Mouse (Mus musculus): ENCODE results near the gene Pnldc1. TPM values are rescaled to one million over a fixed set of nuclear protein-coding genes. Genes with fewer than 3 reads are reported as not detected.

The Pnldc1 gene
- polyA plus RNA-seq, 1 experiment from 2014 or later, result 3.8 TPM

DNA sequence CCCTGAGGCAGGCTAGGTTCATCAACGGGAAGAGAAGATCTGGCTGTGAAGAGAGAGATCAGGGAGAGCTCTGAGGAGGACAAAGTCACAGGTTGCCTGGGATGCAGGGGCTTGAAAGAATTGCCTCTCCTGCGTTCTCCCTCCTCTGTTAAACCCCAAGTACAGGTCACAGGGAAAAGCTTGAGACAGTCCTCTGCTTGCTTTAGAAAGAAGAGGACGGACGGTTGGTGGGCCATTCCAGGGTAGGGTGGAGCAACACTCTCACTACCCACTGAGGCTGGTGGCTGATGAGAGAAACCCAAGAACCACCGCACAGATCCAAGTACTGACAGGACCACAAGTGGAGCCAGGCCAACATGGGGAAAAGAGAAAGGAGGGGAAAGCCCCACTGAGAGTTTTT is 34.3 kb downstream of the Pnldc1 start, which contains the start of gene Mrgprh:
Gene Mrgprh, plus strand, starts transcription at position 301 of the 400 bp plus-strand sequence.
- ATAC-seq (ENCODE audit: insufficient number of reproducible peaks, low FRiP score, low TSS enrichment, low read depth), result no peak
- 64% methylated on average over 5 of the region's 5 CpGs for WGBS

GRCm38 (mm10) chr17:12872275-12873028 is 37.6 kb downstream of the Pnldc1 start:
- no peak for ATAC-seq (ENCODE audit: insufficient number of reproducible peaks, low FRiP score, low TSS enrichment, low read depth)
- no peak overlapping the region for H3K4me3 ChIP-seq (replicated peaks)
- no peaks in the 10 kb centered on the region for H3K36me3 ChIP-seq
- no peaks in the 10 kb centered on the region for H3K9me3 ChIP-seq (replicated peaks)
- no peak overlapping the region for H3K9ac ChIP-seq
- H3K27ac ChIP-seq (replicated peaks), result no peak overlapping the region
- H3K4me2 ChIP-seq (replicated peaks), result no peak overlapping the region; the same call in 1 of the 2 replicates
- H3K27me3 ChIP-seq, result no peaks in the 10 kb centered on the region; the same call in 1 of the 2 replicates
- H3K4me1 ChIP-seq, result peaks cover 32% of the 10 kb centered on the region
- WGBS, result 44% methylated on average over 16 of the region's 16 CpGs

More for the DNA sequence above, 34.3 kb downstream of the Pnldc1 start, which contains the start of gene Mrgprh:
- Histone ChIP-seq H3K27ac (replicated peaks) (no peak within 1 kb of the TSS), H3K9ac (no peak within 1 kb of the TSS), H3K4me2 (replicated peaks) (no peak within 1 kb of the TSS), H3K4me3 (replicated peaks) (no peak within 1 kb of the TSS), H3K4me1 (peaks cover 23% of the 10 kb centered on the region), H3K36me3 (no peaks in the 10 kb centered on the region), H3K9me3 (replicated peaks) (no peaks in the 10 kb centered on the region), H3K27me3 (no peaks in the 10 kb centered on the region; the same call in 1 of the 2 replicates)

DNA sequence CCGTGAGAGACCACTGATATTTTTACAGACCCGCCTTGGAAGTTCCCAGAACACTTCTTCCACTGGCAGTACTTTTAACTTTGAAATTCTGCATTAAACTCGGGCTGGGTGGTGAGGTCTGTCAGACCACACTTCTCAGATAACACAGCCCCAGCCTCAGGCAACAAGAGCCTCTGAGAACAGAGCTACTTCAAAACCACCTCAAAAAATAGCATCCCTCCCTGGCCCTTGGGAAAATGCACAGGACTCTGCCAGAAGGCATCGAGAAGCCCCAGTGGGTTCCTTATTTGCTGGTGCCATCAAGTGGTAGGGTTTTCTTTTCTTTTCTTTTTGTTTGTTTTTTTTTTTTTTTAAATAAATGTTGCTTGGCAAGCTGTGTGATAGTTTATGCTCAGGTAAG is 41.4 kb downstream of the Pnldc1 start:
- no peak overlapping the region for H3K4me3 ChIP-seq (replicated peaks)
- H3K9ac ChIP-seq, result no peak overlapping the region
- 2% methylated on average over 4 of the region's 4 CpGs for WGBS
- H3K27me3 ChIP-seq, result no peaks in the 10 kb centered on the region; the same call in 1 of the 2 replicates
- no peak overlapping the region for H3K4me2 ChIP-seq (replicated peaks)
- ATAC-seq (ENCODE audit: insufficient number of reproducible peaks, low FRiP score, low TSS enrichment, low read depth), result no peak; the same call in 1 of the 2 replicates
- H3K27ac ChIP-seq (replicated peaks), result peak overlapping the region; percentile 48; the same call in 1 of the 2 replicates
- H3K36me3 ChIP-seq, result no peaks in the 10 kb centered on the region
- H3K4me1 ChIP-seq, result peaks cover 29% of the 10 kb centered on the region
- no peaks in the 10 kb centered on the region for H3K9me3 ChIP-seq (replicated peaks)

DNA sequence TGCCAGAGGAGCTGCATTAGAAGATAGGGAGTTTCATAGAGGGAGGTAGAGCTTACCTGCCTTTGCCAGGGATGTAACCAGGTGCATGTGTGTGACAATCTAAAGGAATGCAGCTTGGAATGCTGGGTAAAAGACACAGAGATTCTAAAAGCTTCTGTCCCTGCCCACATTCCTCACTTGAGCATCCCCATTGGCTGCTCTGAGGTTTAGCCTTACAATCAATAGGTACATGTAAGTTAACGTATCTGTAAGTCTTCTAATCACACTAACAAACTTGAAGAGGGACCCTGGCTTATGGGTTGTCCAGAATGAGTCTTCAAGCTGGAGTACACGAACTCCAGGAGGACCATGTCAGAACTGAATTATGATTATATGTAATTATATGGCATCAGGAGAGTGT is 42.0 kb downstream of the Pnldc1 start, which contains the start of gene Mas1:
Gene Mas1, minus strand, starts transcription at position 101 of the 400 bp plus-strand sequence.
- no peak for ATAC-seq (ENCODE audit: insufficient number of reproducible peaks, low FRiP score, low TSS enrichment, low read depth)
- 28% methylated on average over 2 of the region's 2 CpGs for WGBS
- Histone ChIP-seq H3K36me3 (no peaks in the 10 kb centered on the region), H3K4me1 (peaks cover 25% of the 10 kb centered on the region), H3K27me3 (no peaks in the 10 kb centered on the region; the same call in 1 of the 2 replicates), H3K4me2 (replicated peaks) (no peak within 1 kb of the TSS), H3K4me3 (replicated peaks) (no peak within 1 kb of the TSS), H3K9ac (no peak within 1 kb of the TSS), H3K9me3 (replicated peaks) (no peaks in the 10 kb centered on the region), H3K27ac (replicated peaks) (peak within 1 kb of the TSS; percentile 48; the same call in 1 of the 2 replicates)

DNA sequence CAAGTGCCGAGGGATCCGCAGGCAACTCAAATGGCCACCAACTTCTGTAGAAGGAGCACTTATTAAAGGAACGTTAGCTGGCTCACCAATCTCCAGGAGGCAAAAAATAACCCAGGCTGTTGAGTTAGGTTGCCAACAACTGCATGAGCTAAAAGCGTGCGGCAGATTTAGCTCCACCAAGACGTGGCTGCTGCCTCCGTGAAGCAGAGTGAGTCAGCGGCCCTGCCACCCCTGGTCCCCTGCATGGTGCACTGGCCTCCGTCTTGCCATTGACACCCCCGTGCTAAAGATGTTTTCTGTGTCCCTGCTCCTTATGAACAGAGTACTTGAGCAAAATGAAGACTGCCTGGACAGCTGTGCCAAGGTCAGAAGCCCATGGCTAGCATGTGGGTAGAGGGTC is 43.2 kb downstream of the Pnldc1 start:
- H3K36me3 ChIP-seq, result no peaks in the 10 kb centered on the region
- H3K27ac ChIP-seq (replicated peaks), result no peak overlapping the region
- H3K9ac ChIP-seq, result no peak overlapping the region
- H3K4me1 ChIP-seq, result peaks cover 20% of the 10 kb centered on the region; the same call in 1 of the 2 replicates
- no peak overlapping the region for H3K4me3 ChIP-seq (replicated peaks)
- H3K27me3 ChIP-seq, result no peaks in the 10 kb centered on the region; the same call in 1 of the 2 replicates
- 78% methylated on average over 10 of the region's 10 CpGs for WGBS
- no peak overlapping the region for H3K4me2 ChIP-seq (replicated peaks)
- H3K9me3 ChIP-seq (replicated peaks), result no peaks in the 10 kb centered on the region
- ATAC-seq (ENCODE audit: insufficient number of reproducible peaks, low FRiP score, low TSS enrichment, low read depth), result peak; percentile 41; the same call in 1 of the 2 replicates

- no peak overlapping the region for H3K27ac ChIP-seq (replicated peaks)
- H3K4me2 ChIP-seq (replicated peaks), result no peak overlapping the region
- H3K4me3 ChIP-seq (replicated peaks), result no peak overlapping the region
- no peak for ATAC-seq (ENCODE audit: insufficient number of reproducible peaks, low FRiP score, low TSS enrichment, low read depth)
- no peaks in the 10 kb centered on the region for H3K9me3 ChIP-seq (replicated peaks)
- no peaks in the 10 kb centered on the region for H3K36me3 ChIP-seq
- no peak overlapping the region for H3K9ac ChIP-seq
- no peaks in the 10 kb centered on the region for H3K27me3 ChIP-seq
- WGBS, result 56% methylated on average over 3 of the region's 3 CpGs
- peaks cover 17% of the 10 kb centered on the region; the same call in 1 of the 2 replicates for H3K4me1 ChIP-seq
Measured at GRCm38 (mm10) chr17:12865407-12865806, 44.6 kb downstream of the Pnldc1 start.

- Histone ChIP-seq H3K36me3 (no peaks in the 10 kb centered on the region), H3K27me3 (no peaks in the 10 kb centered on the region), H3K9me3 (replicated peaks) (no peaks in the 10 kb centered on the region), H3K27ac (replicated peaks) (no peak overlapping the region), H3K4me1 (peaks cover 12% of the 10 kb centered on the region; the same call in 1 of the 2 replicates), H3K4me3 (replicated peaks) (no peak overlapping the region), H3K9ac (no peak overlapping the region), H3K4me2 (replicated peaks) (no peak overlapping the region)
- no peak for ATAC-seq (ENCODE audit: insufficient number of reproducible peaks, low FRiP score, low TSS enrichment, low read depth)
Measured at GRCm38 (mm10) chr17:12864111-12864510, 45.9 kb downstream of the Pnldc1 start.

DNA sequence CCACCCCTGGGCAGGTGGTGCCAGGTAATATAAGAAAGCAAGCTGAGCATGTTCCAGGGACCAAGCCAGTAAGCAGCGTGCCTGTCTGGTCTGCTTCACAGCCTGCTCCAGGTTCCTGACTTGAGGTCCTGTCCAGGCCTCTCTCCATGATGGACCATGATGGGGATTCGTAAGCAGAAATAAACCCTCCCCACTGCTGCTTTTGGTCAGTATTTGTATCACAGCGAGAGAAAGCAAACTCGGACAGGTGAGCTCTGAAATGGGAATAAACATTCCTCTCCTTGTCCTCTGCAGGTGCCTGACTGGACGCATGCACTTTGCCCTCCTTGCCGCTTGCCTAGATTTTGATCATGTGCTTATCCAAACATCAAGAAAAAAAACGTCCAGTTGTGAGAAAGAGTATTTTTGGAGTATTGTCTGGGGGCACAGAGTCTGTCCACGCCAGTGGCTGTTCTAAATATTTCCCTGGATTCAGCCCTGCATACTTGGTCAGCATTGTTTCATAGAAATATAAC is 51.0 kb downstream of the Pnldc1 start:
- Histone ChIP-seq H3K9ac (no peak overlapping the region), H3K9me3 (replicated peaks) (no peaks in the 10 kb centered on the region), H3K4me3 (replicated peaks) (no peak overlapping the region), H3K4me2 (replicated peaks) (no peak overlapping the region), H3K4me1 (no peaks in the 10 kb centered on the region), H3K27me3 (no peaks in the 10 kb centered on the region), H3K27ac (replicated peaks) (no peak overlapping the region), H3K36me3 (no peaks in the 10 kb centered on the region)
- ATAC-seq (ENCODE audit: insufficient number of reproducible peaks, low FRiP score, low TSS enrichment, low read depth), result no peak
- 80% methylated on average over 8 of the region's 8 CpGs for WGBS

GRCm38 (mm10) chr17:12858072-12858471 is 52.0 kb downstream of the Pnldc1 start:
- no peaks in the 10 kb centered on the region for H3K4me1 ChIP-seq
- no peak overlapping the region for H3K4me3 ChIP-seq (replicated peaks)
- no peaks in the 10 kb centered on the region for H3K27me3 ChIP-seq
- 38% methylated on average over 4 of the region's 4 CpGs for WGBS
- no peak overlapping the region for H3K27ac ChIP-seq (replicated peaks)
- no peak overlapping the region for H3K9ac ChIP-seq
- H3K4me2 ChIP-seq (replicated peaks), result no peak overlapping the region
- H3K36me3 ChIP-seq, result no peaks in the 10 kb centered on the region
- no peak for ATAC-seq (ENCODE audit: insufficient number of reproducible peaks, low FRiP score, low TSS enrichment, low read depth)
- no peaks in the 10 kb centered on the region for H3K9me3 ChIP-seq (replicated peaks)

GRCm38 (mm10) chr17:12857395-12857794 is 52.6 kb downstream of the Pnldc1 start:
- no peak for ATAC-seq (ENCODE audit: insufficient number of reproducible peaks, low FRiP score, low TSS enrichment, low read depth)
- Histone ChIP-seq H3K4me3 (replicated peaks) (no peak overlapping the region), H3K27ac (replicated peaks) (no peak overlapping the region), H3K4me2 (replicated peaks) (no peak overlapping the region), H3K27me3 (no peaks in the 10 kb centered on the region), H3K9me3 (replicated peaks) (no peaks in the 10 kb centered on the region), H3K36me3 (no peaks in the 10 kb centered on the region), H3K4me1 (no peaks in the 10 kb centered on the region), H3K9ac (no peak overlapping the region)
- WGBS, result 33% methylated on average over 3 of the region's 3 CpGs

- WGBS, result 89% methylated on average over 11 of the region's 11 CpGs
- no peak for ATAC-seq (ENCODE audit: insufficient number of reproducible peaks, low FRiP score, low TSS enrichment, low read depth)
- no peak overlapping the region for H3K9ac ChIP-seq
- H3K4me3 ChIP-seq (replicated peaks), result no peak overlapping the region
- no peak overlapping the region for H3K27ac ChIP-seq (replicated peaks)
- no peaks in the 10 kb centered on the region for H3K36me3 ChIP-seq
- no peaks in the 10 kb centered on the region for H3K4me1 ChIP-seq
- H3K27me3 ChIP-seq, result no peaks in the 10 kb centered on the region
- no peak overlapping the region for H3K4me2 ChIP-seq (replicated peaks)
- no peaks in the 10 kb centered on the region for H3K9me3 ChIP-seq (replicated peaks)
Measured at GRCm38 (mm10) chr17:12854386-12854785, 55.6 kb downstream of the Pnldc1 start.

Measured in embryonic facial prominence, embryonic 15.5 days (tissue).